Mouse (Mus musculus) left cerebral cortex, adult 8-10 months (tissue): ENCODE data around the gene Olfr320. TPM values are rescaled to one million over a fixed set of nuclear protein-coding genes. Genes with fewer than 3 reads are reported as not detected.

Source experiments
- total RNA-seq, 4 experiments: library from RNA; stranded (reverse); gene quantifications; 2 replicates each; pipeline ENCODE4 v1.2.4; 2022

Olfr320 gene
- total RNA-seq, 4 experiments from 2014 or later = not detected

Other genes with a start within 250 kb of the Olfr320 start
- gene Gm12253, start 248.5 kb upstream of the Olfr320 start, total RNA-seq = not detected
- gene Lypd9, start 228.2 kb upstream of the Olfr320 start, total RNA-seq = not detected
- not detected for gene Olfr30, start 218.8 kb upstream of the Olfr320 start, total RNA-seq
- not detected for gene Olfr332, start 188.5 kb upstream of the Olfr320 start, total RNA-seq
- gene Olfr331, start 178.5 kb upstream of the Olfr320 start, total RNA-seq = not detected
- not detected for gene Olfr330, start 146.3 kb upstream of the Olfr320 start, total RNA-seq
- not detected for gene Olfr329-ps, start 134.7 kb upstream of the Olfr320 start, total RNA-seq
- gene Olfr328, start 125.5 kb upstream of the Olfr320 start, total RNA-seq = under 1 TPM in 3 of 4 experiments, not detected in 1; 0.14 to 0.25 (median 0.17) TPM
- not detected for gene Olfr224, start 110.5 kb upstream of the Olfr320 start, total RNA-seq
- gene Olfr325, start 103.4 kb upstream of the Olfr320 start, total RNA-seq = not detected
- gene Olfr324, start 86.0 kb upstream of the Olfr320 start, total RNA-seq = not detected
- gene 2210407C18Rik, start 65.0 kb upstream of the Olfr320 start, total RNA-seq = not detected
- not detected for gene Olfr323, start 50.6 kb upstream of the Olfr320 start, total RNA-seq
- gene Trim58, start 40.6 kb upstream of the Olfr320 start, total RNA-seq = not detected
- not detected for gene Olfr322, start 22.3 kb upstream of the Olfr320 start, total RNA-seq
- not detected for gene Olfr319, start 18.1 kb downstream of the Olfr320 start, total RNA-seq
- under 1 TPM in 3 of 4 experiments, not detected in 1; 0.09 to 0.13 (median 0.11) TPM for gene Olfr318, start 42.9 kb downstream of the Olfr320 start, total RNA-seq
- gene Olfr317, start 58.1 kb downstream of the Olfr320 start, total RNA-seq = under 1 TPM in 2 of 4 experiments, not detected in 2; 0.35 to 0.44 TPM
- 1 to 10 TPM; 1.3 to 2.0 (median 1.7) TPM for gene Olfr316, start 71.6 kb downstream of the Olfr320 start, total RNA-seq
- gene Olfr315, start 92.1 kb downstream of the Olfr320 start, total RNA-seq = not detected
- gene Olfr314, start 101.9 kb downstream of the Olfr320 start, total RNA-seq = not detected
- 1 to 10 TPM; 1.1 to 3.5 (median 1.6) TPM for gene Fam183b, start 120.9 kb downstream of the Olfr320 start, total RNA-seq
- gene Olfr313, start 133.9 kb downstream of the Olfr320 start, total RNA-seq = not detected
- gene Olfr312, start 148.1 kb downstream of the Olfr320 start, total RNA-seq = not detected
- gene Olfr311, start 158.2 kb downstream of the Olfr320 start, total RNA-seq = not detected
- gene Gm12258, start 166.1 kb downstream of the Olfr320 start, total RNA-seq = 10 to 100 TPM; 15.6 to 19.3 (median 17.8) TPM
- gene 2810021J22Rik, start 186.1 kb downstream of the Olfr320 start, total RNA-seq = 10 to 100 TPM in 3 of 4 experiments, 1 to 10 TPM in 1; 7.3 to 14.5 (median 12.3) TPM
- gene Zfp39, start 223.1 kb downstream of the Olfr320 start, total RNA-seq = 10 to 100 TPM in 3 of 4 experiments, 1 to 10 TPM in 1; 9.1 to 11.6 (median 10.4) TPM
- not detected for gene Btnl10, start 236.8 kb downstream of the Olfr320 start, total RNA-seq